Mouse (Mus musculus): Measurements from ENCODE around the gene Fam151a. TPM values are rescaled to one million over a fixed set of nuclear protein-coding genes. Genes with fewer than 3 reads are reported as not detected.

Fam151a gene
- 5.1 TPM for polyA plus RNA-seq (2014; fragmentation: Illumina TruSeq; extraction: RNeasy Lipid Tissue Mini Kit (QIAGEN cat#74804); ENCODE audit: low read depth, low replicate concordance)

GRCm38 (mm10) chr4:106733636-106734035 is at the start of gene Fam151a:
Gene Fam151a (plus strand): TSS chr4:106733889.

DNA sequence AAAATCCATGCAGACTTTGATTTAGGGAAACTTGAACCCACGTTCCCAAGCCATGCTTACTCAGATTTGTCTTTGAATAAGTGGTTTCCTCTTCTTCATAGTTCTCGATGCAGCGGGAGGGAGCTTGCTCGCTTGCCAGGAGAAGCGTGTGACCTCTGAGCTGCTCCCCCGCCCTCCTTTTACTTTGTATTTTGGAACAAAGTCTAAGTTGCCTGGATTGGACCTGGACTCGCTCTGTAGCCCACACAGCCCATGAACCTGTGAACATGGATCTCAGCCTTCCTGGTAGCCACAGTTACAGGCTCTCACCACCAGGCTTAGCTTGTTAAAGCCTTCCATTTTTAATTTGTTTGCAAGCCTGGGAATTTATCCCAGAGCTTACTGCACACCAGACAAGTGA is 2.9 kb upstream of the Fam151a start, which contains the start of gene Mroh7:
Gene Mroh7, minus strand, starts transcription at position 112 of the 400 bp plus-strand sequence.

Other genes starting within 250 kb of the Fam151a start
- gene Bsnd, start 241.6 kb upstream of the Fam151a start, polyA plus RNA-seq (2014; fragmentation: Illumina TruSeq; extraction: RNeasy Lipid Tissue Mini Kit (QIAGEN cat#74804); ENCODE audit: low read depth, low replicate concordance), result 13.1 TPM
- 6.8 TPM for gene Dhcr24, start 172.9 kb upstream of the Fam151a start, polyA plus RNA-seq (2014; fragmentation: Illumina TruSeq; extraction: RNeasy Lipid Tissue Mini Kit (QIAGEN cat#74804); ENCODE audit: low read depth, low replicate concordance)
- gene Lexm, start 116.6 kb upstream of the Fam151a start, polyA plus RNA-seq (2014; fragmentation: Illumina TruSeq; extraction: RNeasy Lipid Tissue Mini Kit (QIAGEN cat#74804); ENCODE audit: low read depth, low replicate concordance), result not detected
- gene Ttc22, start 111.5 kb upstream of the Fam151a start, polyA plus RNA-seq (2014; fragmentation: Illumina TruSeq; extraction: RNeasy Lipid Tissue Mini Kit (QIAGEN cat#74804); ENCODE audit: low read depth, low replicate concordance), result 0.32 TPM
- gene Pars2, start 82.8 kb upstream of the Fam151a start, polyA plus RNA-seq (2014; fragmentation: Illumina TruSeq; extraction: RNeasy Lipid Tissue Mini Kit (QIAGEN cat#74804); ENCODE audit: low read depth, low replicate concordance), result 2.5 TPM
- gene Ttc4, start 54.9 kb upstream of the Fam151a start, polyA plus RNA-seq (2014; fragmentation: Illumina TruSeq; extraction: RNeasy Lipid Tissue Mini Kit (QIAGEN cat#74804); ENCODE audit: low read depth, low replicate concordance), result 28.8 TPM
- 1.3 TPM for gene Mroh7, start 3.0 kb upstream of the Fam151a start, polyA plus RNA-seq (2014; fragmentation: Illumina TruSeq; extraction: RNeasy Lipid Tissue Mini Kit (QIAGEN cat#74804); ENCODE audit: low read depth, low replicate concordance)
- gene Acot11, start 71.1 kb downstream of the Fam151a start, polyA plus RNA-seq (2014; fragmentation: Illumina TruSeq; extraction: RNeasy Lipid Tissue Mini Kit (QIAGEN cat#74804); ENCODE audit: low read depth, low replicate concordance), result 2.3 TPM
- 35.0 TPM for gene Ssbp3, start 176.8 kb downstream of the Fam151a start, polyA plus RNA-seq (2014; fragmentation: Illumina TruSeq; extraction: RNeasy Lipid Tissue Mini Kit (QIAGEN cat#74804); ENCODE audit: low read depth, low replicate concordance)

Measured in kidney, adult 10 weeks (tissue).